ENCODE assay signal across 8 mouse cellular contexts in the genomic region with DNA sequence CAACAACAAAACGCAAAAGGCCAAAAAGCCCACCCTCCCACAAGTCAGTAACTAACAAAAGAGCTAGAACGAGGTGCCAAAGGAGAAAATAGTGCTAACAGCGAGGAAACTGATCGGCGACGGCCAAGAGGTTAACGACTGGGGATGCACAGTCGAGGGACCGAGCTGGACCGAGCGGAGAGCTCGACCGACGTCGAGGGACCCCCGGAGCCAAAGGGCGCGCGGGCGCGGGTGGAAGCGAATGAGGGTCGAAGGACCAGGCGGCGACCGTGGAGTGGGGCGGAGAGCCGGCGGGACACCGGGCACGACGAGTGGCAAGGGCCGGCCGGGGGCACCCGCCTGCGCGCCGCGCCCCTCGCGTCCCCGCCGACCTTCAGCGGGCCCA. TPM values are rescaled to one million over a fixed set of nuclear protein-coding genes. Genes with fewer than 3 reads are reported as not detected.
DNase-seq lines count a peak whose midpoint lies in the region; ATAC-seq and TF ChIP-seq lines count a peak whose summit lies in the region.

No protein-coding gene starts in this region.

- H3K9ac ChIP-seq in heart, embryonic 12.5 days: peak overlapping the region; percentile 96
- H3K9ac ChIP-seq in ES-Bruce4 (ENCODE audit: low read depth, poor library complexity, severe bottlenecking): peak overlapping the region; percentile 99
- peak overlapping the region; percentile 88 for H3K9ac ChIP-seq in forebrain, embryonic 13.5 days
- peak overlapping the region; percentile 66 for H3K9ac ChIP-seq in liver, embryonic 13.5 days
- H3K9ac ChIP-seq in stomach, postnatal 0 days (ENCODE audit: low read length): peak overlapping the region; percentile 94

- TF ChIP-seq CTCF in ES-Bruce4 (IDR thresholded peaks at IDR 0.05; ENCODE audit: low read depth, low read length): no peak
- TF ChIP-seq CTCF in stomach, postnatal 0 days (IDR thresholded peaks at IDR 0.05; ENCODE audit: low read depth): no peak

- no peak for TF ChIP-seq POLR2A in ES-Bruce4 (IDR thresholded peaks at IDR 0.05; ENCODE audit: insufficient read depth, low read length)

- no peaks in the 10 kb centered on the region for H3K36me3 ChIP-seq in heart, embryonic 12.5 days
- no peaks in the 10 kb centered on the region for H3K36me3 ChIP-seq in ES-Bruce4 (ENCODE audit: control insufficient read depth, insufficient read depth, low read length, poor library complexity, severe bottlenecking)
- no peaks in the 10 kb centered on the region for H3K36me3 ChIP-seq in forebrain, embryonic 13.5 days (ENCODE audit: poor library complexity, severe bottlenecking)
- H3K36me3 ChIP-seq in liver, embryonic 13.5 days: no peaks in the 10 kb centered on the region
- H3K36me3 ChIP-seq in stomach, postnatal 0 days (ENCODE audit: control insufficient read depth, insufficient read depth, low read length): no peaks in the 10 kb centered on the region

- peak overlapping the region; percentile 68 for H3K4me2 ChIP-seq in heart, embryonic 12.5 days
- H3K4me2 ChIP-seq in forebrain, embryonic 13.5 days: peak overlapping the region; percentile 68
- peak overlapping the region; percentile 71 for H3K4me2 ChIP-seq in liver, embryonic 13.5 days
- peak overlapping the region; percentile 78 for H3K4me2 ChIP-seq in stomach, postnatal 0 days (replicated peaks; ENCODE audit: low read depth)

- H3K9me3 ChIP-seq in heart, embryonic 12.5 days (replicated peaks): no peaks in the 10 kb centered on the region
- no peaks in the 10 kb centered on the region for H3K9me3 ChIP-seq in ES-Bruce4 (replicated peaks; ENCODE audit: control insufficient read depth, insufficient read depth, low read length, poor library complexity, severe bottlenecking)
- no peaks in the 10 kb centered on the region for H3K9me3 ChIP-seq in forebrain, embryonic 13.5 days (replicated peaks)
- no peaks in the 10 kb centered on the region for H3K9me3 ChIP-seq in liver, embryonic 13.5 days (replicated peaks)
- H3K9me3 ChIP-seq in stomach, postnatal 0 days (ENCODE audit: control insufficient read depth, low read length): no peaks in the 10 kb centered on the region

- H3K27me3 ChIP-seq in heart, embryonic 12.5 days (replicated peaks): no peaks in the 10 kb centered on the region
- 0 out of 2 replicates have a peak, but pooled peaks cover 1% of the 10 kb centered on the region for H3K27me3 ChIP-seq in ES-Bruce4 (ENCODE audit: control insufficient read depth, insufficient read depth, low read length, poor library complexity, severe bottlenecking)
- H3K27me3 ChIP-seq in forebrain, embryonic 13.5 days: no peaks in the 10 kb centered on the region
- peaks cover 46% of the 10 kb centered on the region for H3K27me3 ChIP-seq in liver, embryonic 13.5 days
- no peaks in the 10 kb centered on the region for H3K27me3 ChIP-seq in stomach, postnatal 0 days (ENCODE audit: control insufficient read depth, insufficient read depth, low read length)

- no peak for TF ChIP-seq EP300 in ES-Bruce4 (IDR thresholded peaks at IDR 0.05; ENCODE audit: insufficient read depth, low read depth, low read length)
- no peak for TF ChIP-seq EP300 in stomach, postnatal 0 days (optimal IDR thresholded peaks at IDR 0.05)

- WGBS in heart, embryonic 12.5 days: under 1% methylated on average over 42 of the region's 44 CpGs
- WGBS in forebrain, embryonic 13.5 days: under 1% methylated on average over 35 of the region's 44 CpGs
- under 1% methylated on average over 44 of the region's 44 CpGs for WGBS in liver, embryonic 13.5 days (ENCODE audit: insufficient replicate concordance)
- WGBS in stomach, postnatal 0 days: under 1% methylated on average over 31 of the region's 44 CpGs

- peak overlapping the region; percentile 90 for H3K4me3 ChIP-seq in heart, embryonic 12.5 days
- peak overlapping the region; percentile 74 for H3K4me3 ChIP-seq in ES-Bruce4 (ENCODE audit: low read depth, low read length)
- peak overlapping the region; percentile 75 for H3K4me3 ChIP-seq in forebrain, embryonic 13.5 days
- H3K4me3 ChIP-seq in liver, embryonic 13.5 days (replicated peaks): peak overlapping the region; percentile 65
- H3K4me3 ChIP-seq in stomach, postnatal 0 days (ENCODE audit: low read depth, low read length): peak overlapping the region; percentile 92

- H3K27ac ChIP-seq in heart, embryonic 12.5 days (ENCODE audit: poor library complexity, severe bottlenecking): peak overlapping the region; percentile 64
- H3K27ac ChIP-seq in ES-Bruce4 (ENCODE audit: insufficient read depth, low read length): no peak overlapping the region
- H3K27ac ChIP-seq in forebrain, embryonic 13.5 days: peak overlapping the region; percentile 64; the same call in 1 of the 2 replicates
- H3K27ac ChIP-seq in liver, embryonic 13.5 days: peak overlapping the region; percentile 29; the same call in 1 of the 2 replicates
- H3K27ac ChIP-seq in stomach, postnatal 0 days (replicated peaks): peak overlapping the region; percentile 84

- DNase-seq in heart, postnatal 10 days: no peak
- no peak for DNase-seq in liver, embryonic 13.5 days
- DNase-seq in stomach, postnatal 0 days (ENCODE audit: low spot score): no peak
- no peak for DNase-seq in layer of hippocampus, adult 9-11 months
- no peak for DNase-seq in cerebellum, adult 9-11 months

- H3K4me1 ChIP-seq in heart, embryonic 12.5 days (replicated peaks): peaks cover 8% of the 10 kb centered on the region
- H3K4me1 ChIP-seq in ES-Bruce4 (ENCODE audit: control insufficient read depth, insufficient read depth, low read length): no peaks in the 10 kb centered on the region
- H3K4me1 ChIP-seq in forebrain, embryonic 13.5 days: peaks cover 12% of the 10 kb centered on the region; the same call in 1 of the 2 replicates
- H3K4me1 ChIP-seq in liver, embryonic 13.5 days (replicated peaks): no peaks in the 10 kb centered on the region; the same call in 1 of the 2 replicates
- peaks cover 4% of the 10 kb centered on the region; the same call in 1 of the 2 replicates for H3K4me1 ChIP-seq in stomach, postnatal 0 days (replicated peaks; ENCODE audit: control insufficient read depth, insufficient read depth)

- no peak; the same call in 1 of the 2 replicates for ATAC-seq in heart, embryonic 12.5 days (ENCODE audit: insufficient number of reproducible peaks, low FRiP score)
- no peak for ATAC-seq in forebrain, embryonic 13.5 days
- ATAC-seq in liver, embryonic 13.5 days (ENCODE audit: low read depth): no peak; the same call in 1 of the 2 replicates
- no peak for ATAC-seq in stomach, postnatal 0 days (ENCODE audit: low FRiP score, low TSS enrichment)

- intact Hi-C loops in heart, postnatal 10 days (cut with DNase I): loop anchor here (5.0 kb wide), 1 partner anchor 92 kb away; the partner anchor contains the start of gene Sdhaf4

RNA-seq across cellular contexts. Expression of gene Fam135a, which starts 0.6 kb away (rescaled TPM):
- 35.1 and 39.1 TPM in 2 replicates for polyA plus RNA-seq in heart, embryonic 12.5 days (2016; fragmentation: Nextera tagmentation; extraction: Ambion mirVana)
- 10 to 100 TPM; 31.0 to 34.4 TPM for total RNA-seq in heart, postnatal 10 days (2021)
- polyA plus RNA-seq in ES-Bruce4 (2011; ENCODE audit: insufficient read depth, insufficient read length, low read depth, missing spikeins): 42.2 and 45.9 TPM in 2 replicates
- polyA plus RNA-seq in forebrain, embryonic 13.5 days (2015; fragmentation: Nextera tagmentation; extraction: Ambion mirVana): 36.7 and 38.7 TPM in 2 replicates
- polyA plus RNA-seq in liver, embryonic 13.5 days (2015; fragmentation: Nextera tagmentation; extraction: Ambion mirVana): 4.2 and 5.2 TPM in 2 replicates
- 17.6 and 20.5 TPM in 2 replicates for polyA plus RNA-seq in stomach, postnatal 0 days (2015; fragmentation: Nextera tagmentation; extraction: Ambion mirVana)
